Mouse (Mus musculus) neural tube, embryonic 14.5 days (tissue): Measurements from ENCODE around the gene Zfp128. TPM values are rescaled to one million over a fixed set of nuclear protein-coding genes. Genes with fewer than 3 reads are reported as not detected.

Experiments used
- ATAC-seq: fragments of 200-750 bp; cut with Nextera tagmentation; 2 replicates; pipeline ENCODE4 v1.8.0; 2017; ENCODE audit warnings: low read depth, mild to moderate bottlenecking, moderate TSS enrichment, moderate library complexity
- H3K27ac ChIP-seq: fragments of 300-500 bp; sonication (generic); 2 replicates; pipeline ENCODE4 v1.5.1; 2014; ENCODE audit warnings: low read depth, mild to moderate bottlenecking, control low read depth, low read length, moderate library complexity, mixed read lengths
- H3K27me3 ChIP-seq: fragments of 300-500 bp; sonication (generic); 2 replicates; pipeline ENCODE4 v1.6.1; 2014; ENCODE audit warnings: low read length; ENCODE audit not compliant: control insufficient read depth, insufficient read depth
- H3K36me3 ChIP-seq: fragments of 300-500 bp; sonication (generic); 2 replicates; pipeline ENCODE4 v1.6.1; 2014; ENCODE audit warnings: low read length, mixed read lengths; ENCODE audit not compliant: control insufficient read depth, insufficient read depth
- H3K4me1 ChIP-seq: fragments of 300-500 bp; sonication (generic); 2 replicates; pipeline ENCODE4 v1.6.1; 2014; ENCODE audit warnings: low read length; ENCODE audit not compliant: control insufficient read depth, insufficient read depth
- H3K4me2 ChIP-seq: fragments of 300-500 bp; sonication (generic); 2 replicates; pipeline ENCODE4 v1.6.1; 2014; ENCODE audit warnings: mild to moderate bottlenecking, low read depth, low read length, control low read depth
- H3K4me3 ChIP-seq: fragments of 300-500 bp; sonication (generic); 2 replicates; pipeline ENCODE4 v1.5.1; 2014; ENCODE audit warnings: low read depth, low read length, control low read depth, mixed read lengths
- H3K9ac ChIP-seq: fragments of 300-500 bp; sonication (generic); replicated peaks from 2 replicates; pipeline ENCODE4 v1.6.1; 2014; ENCODE audit warnings: low read depth, mild to moderate bottlenecking, control low read depth, low read length, mixed read lengths
- H3K9me3 ChIP-seq: fragments of 300-500 bp; sonication (generic); 2 replicates; pipeline ENCODE4 v1.6.1; 2016; ENCODE audit warnings: low read length; ENCODE audit not compliant: control insufficient read depth
- WGBS: fragments of 180-500 bp; shearing (Covaris S2); extraction: QIAGEN DNeasy Blood & Tissue Kit; methylation state at CpG from one replicate; pipeline ENCODE4 v1.1.7; 2014; 5-methylcytosine and 5-hydroxymethylcytosine counted together
- polyA plus RNA-seq: library from polyadenylated mRNA; unstranded; fragments of >200 nt; fragmentation: Nextera tagmentation; extraction: Ambion mirVana; gene quantifications from 2 replicates; pipeline ENCODE4 v1.2.1, GENCODE M21; 2014

Gene Zfp128
- polyA plus RNA-seq, 1 experiment from 2014 or later: 7.4 TPM

GRCm38 (mm10) chr7:12887585-12887984 lies 6.6 kb downstream of the Zfp128 start:
- Histone ChIP-seq H3K4me2 (no peak overlapping the region), H3K4me1 (no peaks in the 10 kb centered on the region; the same call in 1 of the 2 replicates), H3K9ac (no peak overlapping the region), H3K36me3 (peaks cover 45% of the 10 kb centered on the region), H3K9me3 (no peaks in the 10 kb centered on the region), H3K4me3 (no peak overlapping the region), H3K27ac (no peak overlapping the region), H3K27me3 (no peaks in the 10 kb centered on the region)
- WGBS: 94% methylated on average over 5 of the region's 5 CpGs
- ATAC-seq: no peak

- Histone ChIP-seq H3K27ac (no peak overlapping the region), H3K36me3 (peaks cover 35% of the 10 kb centered on the region), H3K9ac (no peak overlapping the region), H3K4me2 (no peak overlapping the region), H3K4me3 (no peak overlapping the region), H3K9me3 (no peaks in the 10 kb centered on the region), H3K4me1 (no peaks in the 10 kb centered on the region), H3K27me3 (no peaks in the 10 kb centered on the region)
- WGBS: 95% methylated on average over 14 of the region's 14 CpGs
- no peak for ATAC-seq
Measured at GRCm38 (mm10) chr7:12890928-12891327, 10.0 kb downstream of the Zfp128 start.

- Histone ChIP-seq H3K27ac (no peak overlapping the region), H3K4me2 (no peak overlapping the region), H3K4me3 (no peak overlapping the region), H3K9ac (no peak overlapping the region), H3K9me3 (no peaks in the 10 kb centered on the region), H3K36me3 (peaks cover 31% of the 10 kb centered on the region), H3K4me1 (no peaks in the 10 kb centered on the region), H3K27me3 (no peaks in the 10 kb centered on the region)
- WGBS: 100% methylated on average over 1 of the region's 1 CpGs
- no peak for ATAC-seq
Measured at GRCm38 (mm10) chr7:12891334-12891733, 10.4 kb downstream of the Zfp128 start.

- H3K4me3 ChIP-seq: peak within 1 kb of the TSS; percentile 60
- H3K4me1 ChIP-seq: peaks cover 7% of the 10 kb centered on the region; the same call in 1 of the 2 replicates
- H3K4me2 ChIP-seq: peak within 1 kb of the TSS; percentile 44
- H3K36me3 ChIP-seq: no peaks in the 10 kb centered on the region
- 6% methylated on average over 36 of the region's 36 CpGs for WGBS
- no peak within 1 kb of the TSS for H3K27ac ChIP-seq
- ATAC-seq: peak; percentile 99
- peak within 1 kb of the TSS; percentile 64 for H3K9ac ChIP-seq
- no peaks in the 10 kb centered on the region for H3K27me3 ChIP-seq
- H3K9me3 ChIP-seq: no peaks in the 10 kb centered on the region
Measured at GRCm38 (mm10) chr7:12897655-12898410, 16.9 kb downstream of the Zfp128 start, which contains the start of gene Zscan22. Gene Zscan22, plus strand, starts transcription at chr7:12897815.

GRCm38 (mm10) chr7:12901517-12901916 lies 20.5 kb downstream of the Zfp128 start:
- Histone ChIP-seq H3K27ac (no peak overlapping the region), H3K36me3 (peaks cover 9% of the 10 kb centered on the region; the same call in 1 of the 2 replicates), H3K27me3 (no peaks in the 10 kb centered on the region), H3K4me2 (no peak overlapping the region), H3K9ac (no peak overlapping the region), H3K9me3 (no peaks in the 10 kb centered on the region), H3K4me3 (no peak overlapping the region), H3K4me1 (peaks cover 7% of the 10 kb centered on the region; the same call in 1 of the 2 replicates)
- ATAC-seq: no peak
- WGBS: 95% methylated on average over 5 of the region's 5 CpGs

- Histone ChIP-seq H3K27ac (no peak overlapping the region), H3K9me3 (no peaks in the 10 kb centered on the region), H3K9ac (no peak overlapping the region), H3K4me1 (peaks cover 4% of the 10 kb centered on the region; the same call in 1 of the 2 replicates), H3K27me3 (no peaks in the 10 kb centered on the region), H3K36me3 (peaks cover 30% of the 10 kb centered on the region), H3K4me2 (no peak overlapping the region), H3K4me3 (no peak overlapping the region)
- 47% methylated on average over 10 of the region's 10 CpGs for WGBS
- ATAC-seq: no peak
Measured at GRCm38 (mm10) chr7:12903623-12904022, 22.6 kb downstream of the Zfp128 start.

- H3K4me2 ChIP-seq: no peak overlapping the region
- no peaks in the 10 kb centered on the region for H3K4me1 ChIP-seq
- no peak overlapping the region for H3K27ac ChIP-seq
- H3K27me3 ChIP-seq: no peaks in the 10 kb centered on the region
- 92% methylated on average over 1 of the region's 1 CpGs for WGBS
- H3K9ac ChIP-seq: no peak overlapping the region
- H3K36me3 ChIP-seq: peaks cover 35% of the 10 kb centered on the region
- ATAC-seq: no peak
- H3K9me3 ChIP-seq: no peaks in the 10 kb centered on the region
- H3K4me3 ChIP-seq: no peak overlapping the region
Measured at GRCm38 (mm10) chr7:12905146-12905545, 24.2 kb downstream of the Zfp128 start.

GRCm38 (mm10) chr7:12909498-12909962 lies 28.6 kb downstream of the Zfp128 start:
- Histone ChIP-seq H3K9me3 (no peaks in the 10 kb centered on the region), H3K9ac (0 out of 2 replicates have a peak overlapping the region, but pooled peaks have one; percentile 56), H3K27ac (peak overlapping the region; percentile 84), H3K4me3 (peak overlapping the region; percentile 36; the same call in 1 of the 2 replicates), H3K36me3 (peaks cover 34% of the 10 kb centered on the region), H3K27me3 (no peaks in the 10 kb centered on the region), H3K4me1 (no peaks in the 10 kb centered on the region), H3K4me2 (peak overlapping the region; percentile 47)
- 36% methylated on average over 7 of the region's 7 CpGs for WGBS
- ATAC-seq: peak; percentile 39

GRCm38 (mm10) chr7:12910181-12910668 lies 29.2 kb downstream of the Zfp128 start:
- 4% methylated on average over 19 of the region's 19 CpGs for WGBS
- ATAC-seq: peak; percentile 85
- H3K9ac ChIP-seq: peak overlapping the region; percentile 56

More at GRCm38 (mm10) chr7:12910181-12910668, 29.2 kb downstream of the Zfp128 start:
- Histone ChIP-seq H3K27ac (peak overlapping the region; percentile 84), H3K36me3 (peaks cover 28% of the 10 kb centered on the region), H3K4me1 (no peaks in the 10 kb centered on the region), H3K9me3 (no peaks in the 10 kb centered on the region), H3K4me2 (peak overlapping the region; percentile 47), H3K27me3 (no peaks in the 10 kb centered on the region), H3K4me3 (peak overlapping the region; percentile 36)
